Mouse (Mus musculus) cerebellum, adult 9-10 months (tissue): ENCODE results near the gene Zfp874a.
"Not testable (repeated sequence)": the region's sequence is repeated elsewhere in the genome, so short reads cannot be mapped to it uniquely, and the experiment has no call there.

Experiments used
- DNase-seq: peaks from one replicate; pipeline ENCODE4 v3.0.0; 2022

The Zfp874a gene

DNA sequence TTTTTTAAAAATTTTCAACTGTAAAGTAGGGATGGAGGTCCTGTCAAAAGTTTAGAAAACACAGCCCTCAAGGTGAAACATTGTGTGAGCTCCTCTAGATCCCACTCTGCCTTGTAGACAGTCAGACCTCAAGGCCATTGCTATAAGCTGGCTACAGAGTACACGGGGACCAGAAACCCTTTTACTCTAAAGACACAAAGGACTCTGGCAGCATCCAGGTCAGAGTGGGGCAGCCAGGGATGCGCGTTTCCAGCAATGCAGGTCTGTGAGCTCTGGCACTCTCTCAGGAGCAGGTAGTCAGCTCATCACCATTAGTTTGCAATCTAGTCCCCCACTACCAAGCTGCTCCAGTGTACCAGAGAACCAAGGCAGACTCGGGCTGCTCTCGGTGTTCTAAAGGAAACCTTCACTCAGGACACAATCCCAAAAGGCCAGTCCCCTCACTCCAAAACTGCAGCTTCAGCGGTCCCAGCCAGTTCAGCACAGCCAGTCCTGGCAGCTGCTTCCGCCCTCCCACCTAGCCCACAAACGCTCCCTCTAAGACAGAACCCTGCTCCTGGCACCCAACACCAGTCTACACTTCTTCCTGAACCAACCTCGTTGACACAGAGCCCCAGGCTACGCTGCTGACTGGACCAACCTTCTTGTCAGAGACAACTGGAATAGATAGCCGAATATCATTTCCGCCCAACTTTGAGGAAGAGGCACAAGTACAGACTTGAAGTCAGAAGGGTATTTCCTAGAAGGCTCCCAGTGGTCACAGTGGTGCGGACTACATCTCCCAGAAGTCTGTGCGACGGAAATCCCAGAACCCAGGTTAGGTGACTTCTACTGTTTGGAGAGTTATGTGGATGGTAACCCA is 76.1 kb downstream of the Zfp874a start, which contains the start of the genes Gm28041 and Zfp456:
Gm28041 (minus strand) TSS at position 684 of the 862 bp plus-strand sequence.
Zfp456 (minus strand) TSS at position 761 of the 862 bp plus-strand sequence.
- not testable (repeated sequence) for DNase-seq
